Mouse (Mus musculus): ENCODE results near the gene Abcb9. TPM values are rescaled to one million over a fixed set of nuclear protein-coding genes. Genes with fewer than 3 reads are reported as not detected.

The Abcb9 gene
- polyA plus RNA-seq, 1 experiment = 0.90 TPM

DNA sequence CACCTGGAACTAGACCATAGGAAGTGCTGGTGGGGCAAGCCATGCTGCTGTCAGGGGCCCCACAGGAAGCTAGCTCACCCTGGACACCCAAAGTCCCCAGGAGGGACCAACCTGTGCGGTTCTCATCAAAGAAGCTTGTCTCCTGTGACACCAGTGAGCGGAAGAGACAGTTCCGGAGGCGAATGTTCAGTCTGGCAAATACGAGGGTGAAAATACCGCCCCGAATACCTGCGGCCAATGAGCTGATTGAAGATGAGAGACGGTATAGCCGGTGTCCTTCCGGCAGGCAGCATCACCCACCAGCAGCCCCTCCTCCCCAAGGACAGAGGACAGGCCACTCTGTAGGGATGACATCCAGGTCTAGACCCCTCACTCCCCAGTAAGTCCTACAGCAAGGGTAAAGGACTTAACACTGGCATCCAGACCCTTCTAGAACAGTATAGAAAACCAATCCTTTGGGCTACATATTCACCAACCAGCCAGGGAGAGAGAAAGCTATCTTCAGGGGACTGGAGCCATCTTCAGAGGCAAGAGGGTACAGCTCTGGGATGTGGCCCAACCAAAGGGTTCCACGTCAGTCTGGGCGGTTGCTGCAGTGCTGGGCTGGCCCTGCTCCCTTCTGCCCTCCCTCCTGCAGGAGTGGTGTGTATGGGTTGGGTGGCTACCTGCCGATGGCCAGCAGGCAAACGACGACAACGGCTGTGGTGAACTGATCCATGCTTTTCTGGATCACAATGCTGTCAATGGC is 12.5 kb downstream of the Abcb9 start:
- TF ChIP-seq SRF (IDR thresholded peaks at IDR 0.05; ENCODE audit: control insufficient read depth, insufficient read length, low read depth) (no peak), E2F4 (IDR thresholded peaks at IDR 0.05; ENCODE audit: insufficient read depth) (no peak), TCF12 (IDR thresholded peaks at IDR 0.05; ENCODE audit: insufficient read depth, poor library complexity, severe bottlenecking) (no peak), REST (IDR thresholded peaks at IDR 0.05; ENCODE audit: insufficient read depth, insufficient read length) (no peak), USF1 (IDR thresholded peaks at IDR 0.05; ENCODE audit: low read depth) (no peak), MYOG (IDR thresholded peaks at IDR 0.05; ENCODE audit: control insufficient read depth in 1 of 3, insufficient read depth in 1 of 3, insufficient read length in 2 of 3, low read depth in 2 of 3) (no peak), MAX (IDR thresholded peaks at IDR 0.05; ENCODE audit: low read depth) (no peak), CEBPB (IDR thresholded peaks at IDR 0.05; ENCODE audit: insufficient read depth, poor library complexity, severe bottlenecking) (no peak), POLR2AphosphoS2 (IDR thresholded peaks at IDR 0.05; ENCODE audit: insufficient read length, low read depth) (no peak), POLR2A (IDR thresholded peaks at IDR 0.05; ENCODE audit: insufficient read length, low read depth) (no peak), MYOD1 (IDR thresholded peaks at IDR 0.05; ENCODE audit: control insufficient read depth in 1 of 3, insufficient read length in 2 of 3, low read depth in 2 of 3) (no peak), TCF3 (IDR thresholded peaks at IDR 0.05; ENCODE audit: insufficient read length, low read depth) (no peak)
- no peak overlapping the region for H3K4me2 ChIP-seq (ENCODE audit: low read depth)

DNA sequence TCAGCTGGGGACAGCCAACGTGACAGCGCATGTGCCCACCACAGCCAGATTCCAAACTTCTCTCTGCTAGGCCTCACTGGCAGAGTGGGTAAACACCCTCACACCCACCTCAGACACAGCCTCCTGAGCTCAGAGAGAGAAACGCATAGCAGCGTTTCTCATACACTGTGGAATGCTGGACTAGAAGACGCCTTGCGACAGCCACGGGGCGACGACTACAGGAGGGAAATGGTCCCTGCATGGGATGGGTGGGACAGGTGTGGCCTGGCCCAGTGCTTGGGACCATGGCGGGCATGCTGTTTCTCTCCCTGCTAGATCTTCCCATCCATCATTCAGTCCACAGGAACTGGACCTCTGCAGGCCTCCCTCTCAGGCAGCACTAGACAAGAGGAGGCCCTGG is 13.2 kb downstream of the Abcb9 start:
- Histone ChIP-seq H3K79me2 (ENCODE audit: control insufficient read depth, insufficient read depth) (no peaks in the 10 kb centered on the region), H3K27me3 (ENCODE audit: control insufficient read depth, insufficient read depth, insufficient read length) (no peaks in the 10 kb centered on the region), H3K4me2 (ENCODE audit: low read depth) (no peak overlapping the region), H3ac (ENCODE audit: control insufficient read depth, insufficient read length) (no peak overlapping the region), H3K4me3 (no peak overlapping the region), H3K36me3 (ENCODE audit: control insufficient read depth, insufficient read depth) (no peaks in the 10 kb centered on the region)
- no peak for TF ChIP-seq SRF (IDR thresholded peaks at IDR 0.05; ENCODE audit: control insufficient read depth, insufficient read length, low read depth)
- no peak for TF ChIP-seq MYOG (IDR thresholded peaks at IDR 0.05; ENCODE audit: control insufficient read depth in 1 of 3, insufficient read depth in 1 of 3, insufficient read length in 2 of 3, low read depth in 2 of 3)
- TF ChIP-seq USF1 (IDR thresholded peaks at IDR 0.05; ENCODE audit: low read depth) = no peak
- no peak for TF ChIP-seq MYOD1 (IDR thresholded peaks at IDR 0.05; ENCODE audit: control insufficient read depth in 1 of 3, insufficient read length in 2 of 3, low read depth in 2 of 3)
- no peak for TF ChIP-seq POLR2A (IDR thresholded peaks at IDR 0.05; ENCODE audit: insufficient read length, low read depth)
- no peak for TF ChIP-seq TCF12 (IDR thresholded peaks at IDR 0.05; ENCODE audit: insufficient read depth, poor library complexity, severe bottlenecking)
- no peak for TF ChIP-seq REST (IDR thresholded peaks at IDR 0.05; ENCODE audit: insufficient read depth, insufficient read length)
- no peak for TF ChIP-seq CEBPB (IDR thresholded peaks at IDR 0.05; ENCODE audit: insufficient read depth, poor library complexity, severe bottlenecking)
- no peak for TF ChIP-seq MAX (IDR thresholded peaks at IDR 0.05; ENCODE audit: low read depth)
- TF ChIP-seq POLR2AphosphoS2 (IDR thresholded peaks at IDR 0.05; ENCODE audit: insufficient read length, low read depth) = no peak
- TF ChIP-seq TCF3 (IDR thresholded peaks at IDR 0.05; ENCODE audit: insufficient read length, low read depth) = no peak
- TF ChIP-seq E2F4 (IDR thresholded peaks at IDR 0.05; ENCODE audit: insufficient read depth) = no peak

More for the DNA sequence above, 12.5 kb downstream of the Abcb9 start:
- Histone ChIP-seq H3ac (ENCODE audit: control insufficient read depth, insufficient read length) (no peak overlapping the region), H3K79me2 (ENCODE audit: control insufficient read depth, insufficient read depth) (no peaks in the 10 kb centered on the region), H3K27me3 (ENCODE audit: control insufficient read depth, insufficient read depth, insufficient read length) (no peaks in the 10 kb centered on the region), H3K36me3 (ENCODE audit: control insufficient read depth, insufficient read depth) (no peaks in the 10 kb centered on the region), H3K4me3 (no peak overlapping the region)

DNA sequence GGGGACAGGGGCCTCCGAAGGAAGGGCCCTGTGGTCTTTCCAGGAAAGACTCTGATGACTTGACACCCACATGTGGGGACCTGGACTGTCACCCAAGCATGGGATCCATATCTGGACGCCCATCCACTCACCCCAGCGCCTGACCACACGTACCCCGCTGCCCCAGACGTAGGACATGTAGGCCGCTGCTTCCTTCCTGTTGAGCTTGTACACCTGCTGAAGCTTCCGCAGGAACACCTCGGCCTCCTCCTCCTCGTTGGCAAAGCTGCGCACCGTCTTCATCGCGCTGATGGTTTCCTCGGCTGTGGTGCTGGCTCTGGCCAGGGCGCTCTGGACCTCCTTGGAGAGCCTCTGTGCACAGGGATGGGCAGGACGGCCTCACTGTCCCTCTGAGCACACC is 15.7 kb downstream of the Abcb9 start:
- H3K4me3 ChIP-seq = no peak overlapping the region
- no peak overlapping the region for H3ac ChIP-seq (ENCODE audit: control insufficient read depth, insufficient read length)
- no peaks in the 10 kb centered on the region for H3K27me3 ChIP-seq (ENCODE audit: control insufficient read depth, insufficient read depth, insufficient read length)
- no peaks in the 10 kb centered on the region for H3K36me3 ChIP-seq (ENCODE audit: control insufficient read depth, insufficient read depth)
- H3K79me2 ChIP-seq (ENCODE audit: control insufficient read depth, insufficient read depth) = no peaks in the 10 kb centered on the region
- H3K4me2 ChIP-seq (ENCODE audit: low read depth) = no peak overlapping the region
- TF ChIP-seq POLR2AphosphoS2 (IDR thresholded peaks at IDR 0.05; ENCODE audit: insufficient read length, low read depth) (no peak), SRF (IDR thresholded peaks at IDR 0.05; ENCODE audit: control insufficient read depth, insufficient read length, low read depth) (no peak), MYOD1 (IDR thresholded peaks at IDR 0.05; ENCODE audit: control insufficient read depth in 1 of 3, insufficient read length in 2 of 3, low read depth in 2 of 3) (no peak), TCF12 (IDR thresholded peaks at IDR 0.05; ENCODE audit: insufficient read depth, poor library complexity, severe bottlenecking) (no peak), TCF3 (IDR thresholded peaks at IDR 0.05; ENCODE audit: insufficient read length, low read depth) (no peak), CEBPB (IDR thresholded peaks at IDR 0.05; ENCODE audit: insufficient read depth, poor library complexity, severe bottlenecking) (no peak), REST (IDR thresholded peaks at IDR 0.05; ENCODE audit: insufficient read depth, insufficient read length) (no peak), E2F4 (IDR thresholded peaks at IDR 0.05; ENCODE audit: insufficient read depth) (no peak), POLR2A (IDR thresholded peaks at IDR 0.05; ENCODE audit: insufficient read length, low read depth) (no peak)

DNA sequence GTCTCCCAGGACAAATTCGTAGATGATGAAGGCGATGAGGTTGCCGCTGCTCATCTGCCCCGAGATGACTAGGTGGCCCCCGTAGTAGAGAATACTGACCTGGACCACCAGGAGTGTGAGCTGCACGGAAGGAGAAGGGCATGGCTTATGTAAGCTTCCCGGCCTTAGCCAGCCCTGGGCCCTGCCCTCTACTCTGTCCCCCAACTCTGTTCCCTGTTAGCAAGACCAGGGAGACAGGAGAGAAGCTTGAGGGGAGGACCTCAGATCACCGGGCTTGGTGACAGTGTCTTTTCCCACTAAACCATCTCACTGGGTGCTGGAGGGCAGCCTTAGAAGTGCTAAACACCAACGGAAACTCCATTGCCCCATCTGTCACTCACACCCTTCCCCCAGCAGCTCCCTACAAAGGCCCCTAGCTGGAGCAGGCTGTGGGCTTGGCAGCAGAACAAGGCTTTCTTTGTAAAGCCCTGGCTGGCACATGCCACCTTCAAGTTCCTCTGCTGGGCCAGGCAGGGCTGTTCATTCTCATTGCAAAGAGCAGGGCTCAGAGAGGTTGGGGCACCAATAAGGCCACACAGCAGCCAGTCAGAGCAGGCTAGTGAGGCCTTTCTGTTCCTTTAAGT is 16.7 kb downstream of the Abcb9 start:
- no peak for TF ChIP-seq POLR2AphosphoS2 (IDR thresholded peaks at IDR 0.05; ENCODE audit: insufficient read length, low read depth)
- no peak for TF ChIP-seq REST (IDR thresholded peaks at IDR 0.05; ENCODE audit: insufficient read depth, insufficient read length)
- no peak for TF ChIP-seq CEBPB (IDR thresholded peaks at IDR 0.05; ENCODE audit: insufficient read depth, poor library complexity, severe bottlenecking)
- no peak for TF ChIP-seq POLR2A (IDR thresholded peaks at IDR 0.05; ENCODE audit: insufficient read length, low read depth)
- no peak for TF ChIP-seq MYOG (IDR thresholded peaks at IDR 0.05; ENCODE audit: control insufficient read depth in 1 of 3, insufficient read depth in 1 of 3, insufficient read length in 2 of 3, low read depth in 2 of 3)
- no peak for TF ChIP-seq MAX (IDR thresholded peaks at IDR 0.05; ENCODE audit: low read depth)
- no peak for TF ChIP-seq TCF3 (IDR thresholded peaks at IDR 0.05; ENCODE audit: insufficient read length, low read depth)
- TF ChIP-seq MYOD1 (IDR thresholded peaks at IDR 0.05; ENCODE audit: control insufficient read depth in 1 of 3, insufficient read length in 2 of 3, low read depth in 2 of 3) = no peak
- TF ChIP-seq USF1 (IDR thresholded peaks at IDR 0.05; ENCODE audit: low read depth) = no peak
- no peak for TF ChIP-seq E2F4 (IDR thresholded peaks at IDR 0.05; ENCODE audit: insufficient read depth)
- no peak for TF ChIP-seq TCF12 (IDR thresholded peaks at IDR 0.05; ENCODE audit: insufficient read depth, poor library complexity, severe bottlenecking)
- no peak for TF ChIP-seq SRF (IDR thresholded peaks at IDR 0.05; ENCODE audit: control insufficient read depth, insufficient read length, low read depth)
- Histone ChIP-seq H3K4me3 (no peak overlapping the region), H3K36me3 (ENCODE audit: control insufficient read depth, insufficient read depth) (no peaks in the 10 kb centered on the region), H3K4me2 (ENCODE audit: low read depth) (no peak overlapping the region), H3ac (ENCODE audit: control insufficient read depth, insufficient read length) (no peak overlapping the region), H3K79me2 (ENCODE audit: control insufficient read depth, insufficient read depth) (no peaks in the 10 kb centered on the region), H3K27me3 (ENCODE audit: control insufficient read depth, insufficient read depth, insufficient read length) (no peaks in the 10 kb centered on the region)
